Mouse (Mus musculus): ENCODE data around the gene Chst12.
"Not testable (repeated sequence)": the region's sequence is repeated elsewhere in the genome, so short reads cannot be mapped to it uniquely, and the experiment has no call there.

The Chst12 gene

GRCm38 (mm10) chr5:140505208-140505780, at the start of gene Chst12:
Chst12 (plus strand) TSS chr5:140505550.
- peak; percentile 98 to 99 for DNase-seq

DNA sequence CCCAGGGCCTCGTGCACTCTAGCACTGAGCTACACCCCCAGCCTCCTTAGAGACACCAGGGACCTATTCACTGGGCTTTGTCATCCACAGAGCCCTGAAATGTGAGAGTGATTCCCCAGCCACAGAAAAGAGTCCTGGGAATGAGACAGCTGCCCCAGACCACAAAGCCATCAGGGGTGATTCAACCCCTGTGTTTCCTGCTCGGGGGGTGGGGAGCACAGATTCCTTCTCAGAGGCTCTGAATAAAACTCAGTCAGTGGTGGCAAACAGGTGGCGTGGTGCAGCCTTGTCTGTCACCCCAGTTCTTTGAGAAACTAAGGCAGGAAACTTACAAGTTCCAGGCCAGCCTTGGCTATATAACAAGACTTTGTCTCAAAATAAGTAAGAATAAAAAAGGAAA, 43.9 kb upstream of the Chst12 start:
- DNase-seq, result no peak

GRCm38 (mm10) chr5:140463151-140463550, 42.2 kb upstream of the Chst12 start:
- not testable (repeated sequence) for DNase-seq

DNA sequence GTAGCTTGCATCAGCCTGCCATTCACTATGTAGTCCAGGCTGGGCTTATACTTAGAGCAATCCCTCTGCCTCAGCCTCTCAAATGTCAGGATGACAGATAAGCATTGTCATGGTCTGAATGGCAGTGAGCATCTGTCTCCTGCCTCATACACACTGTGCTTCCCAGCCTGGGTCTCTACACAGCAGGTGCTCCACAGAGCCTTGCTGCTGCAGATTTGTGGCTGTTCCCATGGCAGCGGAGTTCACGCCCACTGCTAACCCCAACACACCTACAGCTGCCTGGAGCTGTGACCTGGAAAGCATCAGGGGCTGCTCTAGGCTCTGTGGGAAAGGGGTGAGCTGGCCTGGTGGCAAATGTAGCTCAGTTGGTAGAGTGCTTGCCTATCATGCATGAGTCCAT, 40.4 kb upstream of the Chst12 start:
- DNase-seq, result no peak

DNA sequence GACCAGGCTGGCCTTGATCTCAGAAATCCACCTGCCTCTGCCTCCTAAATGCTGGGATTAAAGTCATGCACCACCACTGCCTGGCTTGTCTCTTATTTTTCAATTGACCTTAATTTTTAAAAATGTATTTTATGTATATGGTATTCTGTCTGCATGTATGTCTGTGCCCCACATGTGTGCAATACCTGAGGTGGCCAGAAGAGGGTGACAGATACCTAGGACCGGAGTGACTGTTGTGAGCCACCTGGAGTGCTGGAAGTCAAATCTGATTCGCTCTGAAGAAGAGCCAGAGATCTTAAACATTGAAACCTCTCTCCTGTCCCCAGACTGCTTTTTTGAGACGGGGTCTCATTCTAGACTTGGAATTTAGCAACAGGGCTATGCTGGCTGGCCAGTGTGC, 33.0 kb upstream of the Chst12 start:
- peak in 1 of 2 experiments; percentile 16 for DNase-seq

DNA sequence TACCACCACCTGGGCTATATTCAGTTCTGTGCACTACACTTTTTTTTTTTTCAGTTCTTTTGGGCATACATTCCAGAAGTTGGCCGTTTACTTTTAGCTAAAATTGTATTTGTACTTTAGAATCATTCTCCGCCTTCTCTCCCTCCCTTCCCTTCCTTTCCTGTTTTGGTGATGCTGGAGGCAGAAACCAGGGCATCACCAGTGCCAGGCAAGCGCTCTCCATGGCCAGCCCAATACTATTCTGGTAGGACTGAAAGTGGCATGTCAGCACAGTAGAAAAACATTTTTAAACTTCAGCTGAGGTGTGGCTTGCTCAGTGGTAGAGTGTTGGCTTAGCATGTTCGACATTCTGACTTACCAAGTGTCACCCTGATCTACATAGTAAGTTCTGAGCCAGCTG, 23.9 kb upstream of the Chst12 start:
- DNase-seq, result no peak

DNA sequence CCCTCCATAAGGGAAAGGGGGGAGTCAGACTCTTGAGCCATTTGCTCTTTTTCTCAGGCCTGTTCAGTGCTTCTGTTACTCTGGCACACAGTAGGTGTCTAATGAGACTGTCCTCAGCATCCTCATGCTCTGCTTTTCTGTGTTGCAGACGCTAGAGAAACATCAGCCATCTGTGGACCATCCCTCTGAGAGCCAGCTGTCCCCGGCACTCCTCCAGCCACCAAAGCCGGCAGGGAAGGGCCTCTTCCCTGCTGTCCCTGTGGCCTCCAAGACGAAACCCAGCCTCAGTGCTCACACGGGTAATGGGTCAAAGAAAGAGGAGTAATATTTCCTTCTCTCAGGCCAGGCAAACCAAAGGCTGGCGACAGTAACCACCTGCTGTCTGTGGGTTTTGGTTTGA, 14.2 kb upstream of the Chst12 start:
- DNase-seq, result no peak

GRCm38 (mm10) chr5:140492684-140493233, 12.6 kb upstream of the Chst12 start:
- DNase-seq, result no peak

- DNase-seq, result no peak
These were observed 7.2 kb upstream of the Chst12 start for GRCm38 (mm10) chr5:140498176-140498575.

DNA sequence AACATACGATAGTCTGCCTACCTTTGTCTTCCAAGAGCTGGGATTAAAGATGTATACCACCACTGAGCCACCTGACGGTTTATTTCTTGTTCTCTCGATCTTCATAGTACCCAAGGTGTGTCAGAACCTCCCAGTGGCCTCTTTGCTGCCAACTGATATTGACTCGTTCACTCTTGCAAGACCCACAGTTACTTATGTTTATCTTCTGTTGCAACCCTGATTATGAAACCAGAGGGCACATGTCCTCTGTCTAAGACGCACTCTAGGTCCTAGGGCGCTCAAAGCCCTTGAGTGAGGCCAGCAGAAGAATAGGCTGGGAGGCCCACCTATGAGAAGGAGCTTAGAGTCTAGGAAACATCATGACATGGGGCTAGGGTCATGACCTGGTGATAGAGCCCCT, 4.6 kb upstream of the Chst12 start:
- DNase-seq, result no peak

DNA sequence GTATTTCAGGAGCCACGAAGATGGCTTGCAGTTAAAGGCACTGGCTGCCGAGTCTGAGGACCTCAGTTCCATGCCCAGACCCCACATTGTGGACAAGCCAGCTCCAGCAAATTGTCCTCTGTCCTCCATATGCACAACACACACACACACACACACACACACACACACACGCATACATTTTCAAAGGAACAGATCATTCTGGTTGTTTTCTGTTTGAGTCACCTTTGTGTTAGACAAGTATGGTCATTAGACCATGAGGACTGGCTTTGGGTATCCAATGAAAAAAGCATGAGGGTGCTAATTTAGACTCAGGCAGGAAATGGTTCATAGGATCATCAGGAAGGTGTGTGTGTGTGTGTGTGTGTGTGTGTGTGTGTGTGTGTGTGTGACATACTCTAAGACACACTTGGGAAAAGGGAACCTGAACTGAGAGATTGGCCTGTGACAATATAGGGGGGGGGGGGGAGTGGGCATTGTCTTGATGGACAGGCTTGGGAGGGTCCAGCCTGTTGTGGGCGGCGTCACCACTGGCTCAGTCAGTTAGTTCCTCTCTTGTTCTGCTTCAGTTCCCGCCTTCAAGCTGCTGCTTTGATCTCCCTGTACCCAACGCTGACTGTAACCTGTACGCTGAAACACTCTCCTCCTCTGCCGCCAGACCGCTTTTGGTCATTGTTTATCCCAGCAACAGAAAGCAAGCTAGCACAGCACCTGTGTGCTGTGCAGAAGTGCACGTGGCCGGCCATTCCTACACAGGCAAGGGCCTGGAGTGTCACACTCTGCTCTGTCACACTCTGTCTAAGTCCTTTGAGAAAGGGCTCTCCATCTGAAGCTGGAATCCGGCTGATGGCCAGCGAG, 3.1 kb upstream of the Chst12 start:
- no peak for DNase-seq

GRCm38 (mm10) chr5:140502925-140503324, 2.4 kb upstream of the Chst12 start:
- peak; percentile 89 for DNase-seq

- no peak for DNase-seq
These were observed 895 bp downstream of the Chst12 start for GRCm38 (mm10) chr5:140506096-140506794.

DNA sequence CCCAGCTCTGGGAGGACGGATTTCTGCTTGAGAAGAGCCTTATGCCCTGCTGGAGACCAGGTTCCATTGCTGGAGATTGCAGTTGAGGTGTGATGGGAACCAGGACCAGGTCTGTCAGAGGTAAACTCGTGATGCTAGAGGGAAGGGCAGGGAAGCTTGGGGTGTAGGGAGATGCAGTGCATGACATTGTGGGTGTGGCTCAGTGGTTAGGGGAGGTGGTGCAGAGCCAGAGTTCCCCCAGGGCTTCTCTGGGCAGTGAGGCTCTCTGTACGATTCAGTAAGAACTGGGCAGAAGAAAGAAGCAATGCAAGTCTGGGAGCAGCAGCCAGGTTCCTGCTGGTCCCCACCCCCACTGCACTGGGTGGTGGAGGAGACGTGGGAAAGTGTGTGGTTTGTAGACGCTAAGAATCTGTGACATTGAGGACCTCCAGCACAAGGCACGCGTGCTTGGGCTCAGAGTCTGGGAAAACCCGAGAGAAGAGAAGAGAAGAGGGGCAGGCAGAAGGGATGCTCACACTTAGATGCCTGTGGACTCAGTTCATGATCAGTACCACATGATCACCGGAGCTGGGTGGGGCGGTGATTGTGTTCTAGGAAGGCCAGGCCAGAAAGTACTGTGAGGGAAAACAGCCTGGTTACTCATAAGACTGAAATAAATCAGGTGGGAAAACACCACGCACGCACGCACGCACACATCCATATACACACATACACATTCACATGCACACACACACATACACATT, 2.3 kb downstream of the Chst12 start:
- no peak for DNase-seq

DNA sequence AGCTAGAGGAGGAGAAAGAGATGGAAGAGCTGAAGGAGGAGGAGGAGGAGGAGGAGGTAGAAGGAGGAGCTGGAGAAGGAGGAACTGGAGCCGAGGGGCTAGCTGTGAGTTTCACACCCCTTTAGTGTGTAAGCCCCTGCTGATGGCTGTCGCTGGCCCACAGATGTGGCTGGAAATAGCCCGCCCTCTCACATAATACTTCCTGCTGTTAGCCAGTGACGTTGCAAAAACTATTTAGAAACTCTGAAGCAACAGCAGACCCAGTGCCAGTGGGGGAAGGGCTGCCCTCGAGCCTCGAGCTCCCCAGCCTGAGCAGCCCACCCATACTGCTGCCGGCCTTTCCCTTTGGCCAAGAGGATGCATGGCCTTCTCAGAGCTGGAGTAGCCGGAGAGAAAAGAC, 3.3 kb downstream of the Chst12 start:
- peak in 1 of 2 experiments; percentile 18 for DNase-seq

DNA sequence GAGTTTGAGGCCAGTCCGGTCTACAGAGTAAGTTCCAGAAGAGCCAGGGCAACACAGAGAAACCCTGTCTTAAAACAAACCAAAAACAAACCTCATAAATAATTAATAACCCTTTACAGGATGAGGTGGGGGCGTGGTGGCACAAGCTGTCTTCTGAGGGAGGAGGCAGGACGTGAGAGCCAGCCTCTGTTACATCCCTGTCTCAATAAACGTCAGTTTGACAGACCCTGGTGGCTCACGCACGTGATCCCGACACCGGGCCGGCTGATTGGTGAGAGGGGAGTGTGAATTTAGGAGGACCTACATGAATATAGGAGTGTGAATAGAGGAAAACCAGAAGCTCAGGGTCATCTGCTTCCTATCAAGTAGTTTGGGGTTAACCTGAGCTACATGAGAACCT, 3.9 kb downstream of the Chst12 start:
- no peak for DNase-seq

GRCm38 (mm10) chr5:140510012-140511000, 5.0 kb downstream of the Chst12 start:
- no peak for DNase-seq

DNA sequence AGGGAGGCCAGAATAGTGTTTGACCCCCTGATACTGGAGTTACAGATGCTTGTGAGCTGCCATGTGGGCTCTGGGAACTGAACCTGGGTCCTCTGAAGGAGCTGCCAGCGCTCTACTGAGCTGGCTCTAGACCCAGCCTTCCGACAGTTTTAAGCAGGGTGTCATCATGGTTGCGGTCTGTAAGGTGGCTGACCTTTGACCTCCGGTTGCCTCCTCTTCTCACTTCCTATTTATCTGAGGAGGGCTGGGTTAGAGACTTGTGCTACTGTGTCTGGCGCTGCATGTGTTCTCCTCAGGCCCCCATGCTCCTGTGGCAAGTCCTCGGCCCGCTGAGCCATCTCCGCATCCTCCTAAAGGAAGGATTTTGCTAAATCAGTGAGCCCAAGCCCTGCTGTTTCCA, 8.6 kb downstream of the Chst12 start:
- DNase-seq, result no peak

DNA sequence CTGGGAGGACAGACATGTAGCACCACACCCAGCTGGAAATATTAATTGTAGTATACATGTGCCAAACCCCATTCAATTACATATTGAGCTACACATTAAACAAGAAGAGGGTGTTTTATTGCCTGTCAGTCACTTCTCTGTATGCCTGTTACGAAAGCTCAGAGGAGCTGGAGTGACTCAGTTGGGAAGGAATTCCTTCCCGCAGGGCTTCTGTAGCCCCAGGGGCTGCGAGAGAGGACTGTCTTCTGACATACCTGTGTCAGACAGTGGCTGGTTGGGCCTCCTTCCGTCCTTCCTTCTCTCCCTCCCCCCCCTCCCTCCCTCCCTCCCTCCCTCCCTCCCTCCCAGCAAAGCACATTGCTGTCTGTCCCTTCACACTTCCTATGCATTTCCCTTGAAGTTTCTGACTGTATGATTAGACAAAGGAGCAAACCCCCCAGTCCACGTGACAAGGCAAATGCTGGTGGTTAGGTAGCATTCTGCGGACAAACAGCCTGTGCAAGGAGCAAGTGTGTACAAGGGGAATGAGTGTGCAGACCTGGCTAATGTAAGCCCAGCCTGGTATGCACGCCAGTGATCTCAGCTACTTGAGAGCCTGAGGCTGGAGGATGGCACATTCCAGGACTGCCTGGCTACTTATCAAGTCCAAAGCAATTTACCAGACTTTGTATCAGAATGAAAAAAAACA, 9.6 kb downstream of the Chst12 start:
- no peak for DNase-seq

DNA sequence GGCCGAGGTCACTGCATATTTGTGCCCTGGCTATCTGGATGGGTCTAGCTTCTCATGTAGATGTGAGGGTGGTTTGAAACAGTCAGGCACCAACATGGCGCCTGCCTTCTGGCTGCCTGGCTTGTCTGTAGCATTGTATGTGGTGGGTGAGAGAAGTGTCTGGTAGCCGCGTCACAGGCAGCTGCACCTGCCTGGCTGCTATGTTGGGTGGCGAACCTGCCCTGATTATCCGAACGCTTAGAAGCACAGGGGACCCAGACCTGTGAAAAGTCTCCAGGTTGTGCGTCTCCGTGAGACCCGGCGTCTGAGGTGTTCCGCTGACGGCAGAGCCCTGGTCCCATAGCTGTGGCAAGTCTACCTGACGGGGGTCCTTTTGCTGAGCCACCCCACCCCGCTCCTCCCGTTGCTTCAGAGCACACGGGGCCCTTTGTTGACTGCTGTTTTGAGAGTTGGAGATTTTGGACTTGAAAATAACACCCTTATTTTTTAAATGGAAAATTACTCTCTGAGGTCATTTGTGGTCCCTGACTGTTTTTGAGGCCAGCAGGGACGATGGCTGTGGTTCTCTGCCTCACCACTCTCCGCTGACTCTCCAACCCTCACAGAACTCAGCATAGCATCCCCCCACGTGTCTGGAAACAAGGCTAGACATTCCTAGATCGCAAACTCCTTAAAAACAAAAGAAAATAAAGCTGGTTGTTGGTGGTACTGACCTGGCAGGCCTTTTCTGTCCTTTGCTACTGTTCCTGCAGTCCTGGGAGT, 12.0 kb downstream of the Chst12 start:
- DNase-seq, result no peak

Measured in kidney, postnatal 36 days (tissue).